Mouse (Mus musculus): Measurements from ENCODE around the gene Zfp618.

DNA sequence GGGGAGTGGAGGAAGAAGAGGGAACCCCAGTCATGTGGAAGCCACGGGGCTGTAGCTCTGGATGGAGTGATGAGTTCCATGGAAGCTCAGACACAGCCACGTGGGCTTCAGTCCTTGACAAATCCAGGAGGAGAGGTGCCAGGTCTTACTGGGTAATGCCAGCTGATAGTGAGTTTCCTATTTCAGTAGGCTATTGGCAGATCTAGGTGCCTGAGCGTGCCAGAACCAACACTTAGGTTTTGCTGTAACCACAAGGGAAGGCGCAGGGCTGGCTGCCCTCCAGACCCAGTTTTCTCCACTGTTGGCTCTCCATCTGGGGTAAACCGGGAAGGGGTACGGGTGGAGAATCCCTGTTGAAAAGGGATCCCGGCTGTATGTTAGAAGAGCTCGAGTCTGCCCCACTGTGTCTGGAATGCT lies 119.1 kb downstream of the Zfp618 start:
- TF ChIP-seq CTCF (IDR thresholded peaks at IDR 0.05; ENCODE audit: low read depth, low read length) = no peak
- TF ChIP-seq GATA1 (IDR thresholded peaks at IDR 0.05; ENCODE audit: borderline replicate concordance, low read length) = no peak
- no peak for TF ChIP-seq GATA2 (IDR thresholded peaks at IDR 0.05; ENCODE audit: borderline replicate concordance, low read depth, low read length)
- no peak for TF ChIP-seq TAL1 (conservative IDR thresholded peaks at IDR 0.05; ENCODE audit: low read depth, low read length)

Data from G1E (cell line).